Mouse (Mus musculus) MEL (cell line): ENCODE measurements around the gene Polr3h.

ENCODE experiments used
- CHD1 ChIP-seq: IDR thresholded peaks from 2 replicates; pipeline ENCODE4 v1.6.1; 2012; ENCODE audit warnings: low read depth, mild to moderate bottlenecking, inconsistent platforms, low read length, improper control_type of control experiment
- CTCF ChIP-seq, 3 experiments: IDR thresholded peaks in 2 of 3; conservative IDR thresholded peaks in 1 of 3; 2 replicates each; pipeline ENCODE4 v1.5.1; 2011 to 2012; ENCODE audit warnings: low read length in 3 of 3, low read depth in 2 of 3, mild to moderate bottlenecking in 2 of 3, improper control_type of control experiment in 1 of 3, inconsistent platforms in 1 of 3, mixed read lengths in 1 of 3, moderate library complexity in 1 of 3; ENCODE audit not compliant: control insufficient read depth in 1 of 3, insufficient read depth in 1 of 3, poor library complexity in 1 of 3, severe bottlenecking in 1 of 3
- GATA1 ChIP-seq: IDR thresholded peaks from 2 replicates; pipeline ENCODE4 v1.6.1; 2011; ENCODE audit warnings: low read depth, low read length, improper control_type of control experiment
- MAFK ChIP-seq: IDR thresholded peaks from 2 replicates; pipeline ENCODE4 v1.6.1; 2011; ENCODE audit warnings: low read depth, mild to moderate bottlenecking, low read length, improper control_type of control experiment, borderline replicate concordance
- MYC ChIP-seq: IDR thresholded peaks from 2 replicates; pipeline ENCODE4 v1.6.1; 2011; ENCODE audit warnings: low read depth, mild to moderate bottlenecking, low read length, improper control_type of control experiment, moderate library complexity
- NELFE ChIP-seq: IDR thresholded peaks from 2 replicates; pipeline ENCODE4 v1.6.1; 2011; ENCODE audit warnings: low read depth, low read length, improper control_type of control experiment
- POLR2A ChIP-seq, 2 experiments: IDR thresholded peaks; 2 replicates each; pipeline ENCODE4 v1.6.1; 2011 to 2012; ENCODE audit warnings: low read length in 2 of 2, mild to moderate bottlenecking in 2 of 2, control low read depth in 1 of 2, improper control_type of control experiment in 1 of 2, low read depth in 1 of 2, moderate library complexity in 1 of 2; ENCODE audit not compliant: control insufficient read depth in 1 of 2, insufficient read depth in 1 of 2, poor library complexity in 1 of 2
- POLR2AphosphoS2 ChIP-seq: IDR thresholded peaks from 2 replicates; pipeline ENCODE4 v1.6.1; 2011; ENCODE audit warnings: low read length, improper control_type of control experiment
- SIN3A ChIP-seq: IDR thresholded peaks from 2 replicates; pipeline ENCODE4 v1.6.1; 2012; ENCODE audit warnings: low read length, improper control_type of control experiment, inconsistent platforms
- SMC3 ChIP-seq: IDR thresholded peaks from 2 replicates; pipeline ENCODE4 v1.6.1; 2011; ENCODE audit warnings: low read depth, low read length, improper control_type of control experiment
- ZKSCAN1 ChIP-seq: IDR thresholded peaks from 2 replicates; pipeline ENCODE4 v1.6.1; 2012; ENCODE audit warnings: low read depth, mild to moderate bottlenecking, inconsistent platforms, low read length, improper control_type of control experiment, moderate library complexity
- ZMIZ1 ChIP-seq: IDR thresholded peaks from 2 replicates; pipeline ENCODE4 v1.6.1; 2012; ENCODE audit warnings: low read depth, mild to moderate bottlenecking, inconsistent platforms, low read length, improper control_type of control experiment, moderate library complexity

DNA sequence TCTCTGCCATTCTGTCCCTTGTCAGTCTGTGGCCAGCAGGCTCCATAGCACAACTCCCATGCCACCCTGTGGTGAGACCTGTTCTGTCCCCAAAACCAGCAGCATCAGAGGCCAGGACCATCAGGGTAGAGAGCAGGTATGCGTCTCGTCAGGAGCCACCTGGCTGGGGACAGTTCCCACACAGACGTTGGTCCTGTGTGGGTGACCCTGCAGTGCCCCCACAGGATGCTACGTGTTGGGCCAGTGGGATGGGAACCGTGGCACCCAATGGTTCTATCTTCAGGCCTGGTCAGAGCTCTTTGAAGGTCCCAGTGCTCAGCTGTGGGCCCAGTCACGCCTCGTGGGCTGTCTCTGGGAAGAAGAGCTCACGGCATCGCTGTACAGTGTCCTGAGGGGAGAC is 25.1 kb upstream of the Polr3h start:
- TF ChIP-seq MYC (no peak), POLR2AphosphoS2 (no peak), CTCF (IDR thresholded peaks at IDR 0.05 in 2 of 3, conservative IDR thresholded peaks at IDR 0.05 in 1 of 3; ENCODE audit: control insufficient read depth in 1 of 3, insufficient read depth in 1 of 3, low read depth in 2 of 3, low read length in 3 of 3, poor library complexity in 1 of 3, severe bottlenecking in 1 of 3) (no peak), GATA1 (no peak), SIN3A (no peak), POLR2A (IDR thresholded peaks at IDR 0.05; ENCODE audit: control insufficient read depth in 1 of 2, insufficient read depth in 1 of 2, low read depth in 1 of 2, low read length in 2 of 2, poor library complexity in 1 of 2) (no peak), SMC3 (no peak), CHD1 (no peak), MAFK (no peak), ZMIZ1 (no peak), NELFE (no peak), ZKSCAN1 (no peak)
